Mouse (Mus musculus): ENCODE data around the gene Sf3a1.
"Not testable (repeated sequence)": the region's sequence is repeated elsewhere in the genome, so short reads cannot be mapped to it uniquely, and the experiment has no call there.

Sf3a1 gene

DNA sequence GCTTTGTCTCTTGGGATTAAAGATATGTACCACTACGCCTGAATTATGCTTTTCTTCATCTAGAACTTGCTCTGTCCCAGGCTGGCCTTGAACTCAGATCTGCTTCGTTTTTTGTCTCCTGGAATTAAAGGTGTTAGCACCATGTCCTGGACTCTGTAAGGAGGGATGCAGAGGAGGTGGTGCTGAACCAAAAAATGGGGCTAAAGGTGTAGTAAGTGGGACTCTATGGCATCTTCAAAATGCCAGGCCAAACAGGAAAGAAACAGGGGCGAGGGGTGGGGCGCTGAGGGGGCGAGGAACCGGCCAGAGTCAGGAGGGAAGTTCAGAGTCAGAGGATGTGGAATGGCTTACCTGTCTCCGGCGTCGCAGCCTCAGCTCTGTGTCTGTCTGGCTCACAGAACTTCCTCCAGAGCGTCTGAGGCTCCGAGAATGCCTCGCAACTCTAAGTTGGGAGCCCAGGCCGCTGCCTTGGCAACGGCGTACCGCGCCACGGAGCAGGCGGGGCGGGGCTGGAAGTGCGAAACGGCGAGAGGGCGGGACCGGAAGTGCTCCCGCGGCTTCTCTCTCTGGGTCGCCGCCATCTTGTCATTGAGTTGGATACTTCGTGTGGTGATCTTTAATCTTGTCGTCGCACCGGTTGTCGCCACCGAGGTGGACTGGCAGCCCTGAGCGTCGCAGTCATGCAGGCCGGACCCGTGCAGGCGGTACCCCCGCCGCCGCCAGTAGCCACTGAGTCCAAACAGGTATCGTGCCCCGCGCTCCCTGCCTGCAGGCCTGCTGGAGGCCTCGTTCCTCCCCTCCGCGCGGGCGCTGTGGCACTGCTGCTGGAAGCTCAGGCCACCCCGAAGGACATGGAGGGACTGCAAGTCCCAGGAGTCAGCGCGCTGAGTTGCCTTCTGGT is at the start of gene Sf3a1, which contains the start of gene Ccdc157:
TSS of gene Sf3a1 (plus strand) at position 543 of the 901 bp plus-strand sequence.
TSS of gene Ccdc157 (minus strand) at position 486 of the 901 bp plus-strand sequence.
- DNase-seq (ENCODE audit: low spot score), result peak; percentile 82

DNA sequence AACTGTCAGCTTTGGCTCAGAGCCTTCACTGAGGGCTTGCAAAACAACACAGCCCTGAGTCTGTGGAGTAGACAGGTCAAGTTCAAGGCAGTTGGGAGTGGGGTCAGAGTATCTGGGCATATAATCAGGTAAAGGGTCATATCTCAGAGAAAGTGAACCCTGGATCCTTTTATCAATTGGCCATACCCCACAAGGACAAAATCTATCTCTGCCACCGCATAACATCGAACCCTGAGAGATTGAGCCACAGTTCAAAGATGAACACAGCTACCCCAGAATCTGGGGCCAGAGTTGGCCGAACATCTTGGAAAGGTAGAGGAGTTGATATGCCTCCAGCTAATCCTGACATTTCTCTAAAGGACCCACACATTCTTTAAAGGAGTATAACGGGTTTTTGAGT is 48.1 kb upstream of the Sf3a1 start:
- no peak for DNase-seq (ENCODE audit: low spot score)

GRCm38 (mm10) chr11:4112861-4113260 is 47.3 kb upstream of the Sf3a1 start:
- no peak for DNase-seq (ENCODE audit: low spot score)

- no peak for DNase-seq (ENCODE audit: low spot score)
These were observed 46.7 kb upstream of the Sf3a1 start for GRCm38 (mm10) chr11:4113496-4113895.

DNA sequence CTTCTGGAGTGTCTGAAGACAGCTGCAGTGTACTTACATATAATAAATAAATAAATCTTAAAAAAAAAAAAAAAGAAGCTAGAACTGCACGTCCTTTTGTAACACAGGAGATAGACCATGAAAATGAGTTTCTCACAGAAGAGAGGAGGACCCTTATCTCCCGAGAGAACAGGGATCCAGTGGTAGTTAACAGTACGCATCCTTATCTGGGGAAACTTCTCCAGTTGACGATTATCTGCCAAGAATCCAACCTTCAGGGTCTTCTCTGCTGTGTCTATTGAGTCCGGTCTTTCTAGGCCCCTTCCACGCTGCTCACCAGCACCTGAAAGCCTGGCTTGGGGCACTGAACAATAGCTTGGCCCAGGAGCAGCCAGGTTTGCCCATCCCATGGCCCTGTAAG is 46.2 kb upstream of the Sf3a1 start:
- no peak for DNase-seq (ENCODE audit: low spot score)

- not testable (repeated sequence) for DNase-seq (ENCODE audit: low spot score)
These were observed 45.6 kb upstream of the Sf3a1 start for GRCm38 (mm10) chr11:4114541-4114940.

GRCm38 (mm10) chr11:4115407-4115806 is 44.7 kb upstream of the Sf3a1 start:
- DNase-seq (ENCODE audit: low spot score), result no peak

DNA sequence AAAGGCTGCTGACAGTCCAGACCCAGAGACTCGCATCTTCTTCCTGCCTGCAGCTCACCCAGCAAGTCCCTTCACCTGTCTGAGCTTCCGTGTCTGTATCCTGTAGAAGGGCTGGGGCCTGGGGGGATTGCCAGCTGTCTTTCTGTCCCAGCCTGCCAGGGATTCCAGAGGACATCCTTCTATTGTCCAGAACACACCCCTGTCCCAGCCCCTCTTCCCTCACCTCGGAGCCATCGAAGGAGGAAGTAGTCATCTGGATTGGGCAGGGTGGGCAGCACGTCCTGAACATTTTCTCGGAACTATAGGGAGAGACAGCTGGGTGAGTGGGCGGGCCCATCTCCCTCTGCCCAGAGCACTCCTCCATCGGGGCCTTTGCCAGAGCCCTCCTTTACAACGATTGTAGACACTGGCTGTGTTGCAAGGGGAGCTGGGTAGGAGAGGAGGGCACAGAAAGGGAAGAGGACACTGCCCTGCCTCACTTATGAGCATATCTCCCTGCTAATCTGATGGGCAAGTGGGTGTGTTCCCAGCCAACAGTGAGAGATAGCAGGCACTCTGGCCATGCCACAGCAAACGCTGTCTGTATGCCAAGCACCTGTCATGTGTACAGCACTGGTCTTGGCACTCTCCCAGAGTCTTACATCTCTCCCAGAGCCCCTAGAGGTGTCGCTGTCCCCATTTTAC is 43.5 kb upstream of the Sf3a1 start:
- no peak for DNase-seq (ENCODE audit: low spot score)

DNA sequence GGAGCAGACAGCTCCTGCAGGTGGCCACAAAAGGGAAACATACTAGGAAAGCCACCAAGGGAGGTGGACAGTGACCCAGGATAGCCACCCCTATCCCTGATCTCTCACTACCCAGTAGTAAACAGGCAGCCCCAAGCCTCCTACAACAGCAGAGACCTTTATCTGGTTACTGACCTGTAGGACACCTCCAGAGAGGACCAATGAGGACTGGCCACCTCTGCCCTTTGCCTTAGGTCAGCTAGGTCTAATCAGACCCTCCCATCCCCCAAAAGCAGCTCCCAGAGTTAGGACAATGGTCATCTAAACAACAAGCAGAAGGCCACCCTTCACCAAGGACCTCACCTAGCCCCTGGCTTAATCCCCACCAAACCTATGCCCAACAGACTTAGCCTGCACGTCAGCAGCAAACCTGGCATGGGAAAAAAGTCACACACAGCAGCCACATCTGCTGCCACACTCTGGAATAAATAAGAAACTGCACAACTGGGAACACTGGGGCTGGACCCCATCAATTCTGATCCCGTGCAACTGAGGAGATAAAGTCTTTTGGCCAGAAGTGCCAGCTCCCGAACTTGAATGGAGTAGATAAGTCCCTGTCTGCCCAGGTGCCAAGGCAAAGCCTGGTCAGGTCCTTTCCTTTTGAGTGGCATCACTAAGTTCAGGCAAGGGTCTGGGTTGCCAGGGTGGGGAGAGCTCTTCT is 42.6 kb upstream of the Sf3a1 start:
- DNase-seq (ENCODE audit: low spot score), result no peak

GRCm38 (mm10) chr11:4118081-4118921 is 41.8 kb upstream of the Sf3a1 start:
- DNase-seq (ENCODE audit: low spot score), result no peak

GRCm38 (mm10) chr11:4119635-4120034 is 40.5 kb upstream of the Sf3a1 start:
- DNase-seq (ENCODE audit: low spot score), result no peak

- DNase-seq (ENCODE audit: low spot score), result no peak
These were observed 38.5 kb upstream of the Sf3a1 start for GRCm38 (mm10) chr11:4121691-4122090.

DNA sequence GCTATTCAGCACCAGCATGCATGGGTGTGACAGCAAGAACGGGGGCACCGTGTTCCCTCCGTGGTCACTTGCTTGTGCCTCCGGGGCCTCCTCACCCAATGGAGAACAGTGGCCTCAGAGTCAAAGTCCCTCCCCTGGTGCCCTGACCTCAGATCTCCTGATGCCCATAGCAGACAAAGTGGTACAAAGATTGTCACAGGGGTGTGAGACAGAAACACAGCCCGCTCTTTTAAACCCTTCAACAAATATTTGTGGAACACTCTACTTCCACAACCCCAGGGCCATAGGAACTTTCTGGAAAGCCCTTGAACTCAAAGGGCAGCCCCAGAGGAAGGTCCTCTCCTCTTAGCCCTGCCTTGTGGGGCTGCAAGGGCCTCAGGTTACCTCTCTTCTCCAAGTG is 37.9 kb upstream of the Sf3a1 start:
- DNase-seq (ENCODE audit: low spot score), result no peak

DNA sequence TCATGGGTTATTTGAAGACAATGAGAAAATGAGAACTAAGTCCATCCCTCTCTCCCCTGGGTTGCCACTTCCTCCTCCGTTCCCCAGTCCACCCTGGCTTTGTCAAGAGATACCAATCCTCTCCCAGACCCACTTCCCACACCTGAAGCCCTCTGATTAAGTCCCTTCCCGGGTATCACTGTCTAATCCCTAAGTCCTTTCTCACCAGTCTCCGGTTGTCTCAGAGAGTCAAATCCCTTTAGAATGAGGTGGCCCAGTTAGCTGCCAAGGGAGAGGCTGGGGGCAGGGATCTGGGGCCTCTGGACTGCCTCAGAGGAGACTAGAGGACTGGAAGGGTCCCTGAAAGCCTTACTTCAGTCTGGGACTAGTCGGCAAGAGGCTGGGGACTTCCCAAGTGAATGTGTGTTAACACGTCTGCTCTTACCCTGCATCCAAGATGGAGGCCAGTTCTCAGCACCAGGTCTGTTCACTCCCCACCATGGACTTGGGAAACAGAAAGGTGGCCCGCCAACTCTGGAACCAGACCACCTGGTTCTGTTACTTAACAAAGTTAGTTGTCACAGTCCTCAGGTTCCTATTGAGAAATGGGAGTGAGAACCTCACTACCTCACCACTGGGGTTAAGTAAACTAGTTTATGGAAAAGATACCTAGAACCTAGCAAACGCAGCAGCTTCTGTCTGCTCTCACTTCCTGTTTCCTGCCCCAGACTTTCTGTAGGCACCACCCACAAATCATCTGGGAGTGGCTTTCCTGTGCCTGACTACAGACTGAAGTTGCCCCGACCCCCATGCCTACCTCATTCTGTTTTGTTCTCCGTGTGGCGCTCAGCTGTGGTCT is 37.2 kb upstream of the Sf3a1 start, which contains the start of gene Sec14l2:
TSS of gene Sec14l2 (minus strand) at position 674 of the 838 bp plus-strand sequence.
- no peak for DNase-seq (ENCODE audit: low spot score)

GRCm38 (mm10) chr11:4123922-4124321 is 36.2 kb upstream of the Sf3a1 start:
- DNase-seq (ENCODE audit: low spot score), result no peak

DNA sequence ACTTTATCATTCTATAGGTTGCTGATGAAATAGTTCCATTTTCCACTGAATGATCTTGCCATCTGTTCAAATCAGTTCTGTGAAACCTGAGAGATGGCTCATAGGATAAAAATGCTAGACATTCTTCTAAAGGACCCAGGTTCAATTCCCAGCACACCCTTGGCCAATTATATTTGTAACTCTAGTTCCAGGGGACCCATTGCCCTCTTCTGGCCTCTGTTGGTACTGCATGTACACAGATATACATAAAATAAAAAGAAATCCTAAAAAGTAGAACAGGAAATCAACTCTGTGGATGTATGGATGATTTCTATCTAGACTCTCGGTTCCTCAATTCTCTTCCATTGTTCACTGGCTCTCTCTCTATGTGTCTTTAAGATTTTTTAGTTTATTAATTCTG is 33.1 kb upstream of the Sf3a1 start:
- no peak for DNase-seq (ENCODE audit: low spot score)

GRCm38 (mm10) chr11:4128461-4128860 is 31.7 kb upstream of the Sf3a1 start:
- DNase-seq (ENCODE audit: low spot score), result not testable (repeated sequence)

DNA sequence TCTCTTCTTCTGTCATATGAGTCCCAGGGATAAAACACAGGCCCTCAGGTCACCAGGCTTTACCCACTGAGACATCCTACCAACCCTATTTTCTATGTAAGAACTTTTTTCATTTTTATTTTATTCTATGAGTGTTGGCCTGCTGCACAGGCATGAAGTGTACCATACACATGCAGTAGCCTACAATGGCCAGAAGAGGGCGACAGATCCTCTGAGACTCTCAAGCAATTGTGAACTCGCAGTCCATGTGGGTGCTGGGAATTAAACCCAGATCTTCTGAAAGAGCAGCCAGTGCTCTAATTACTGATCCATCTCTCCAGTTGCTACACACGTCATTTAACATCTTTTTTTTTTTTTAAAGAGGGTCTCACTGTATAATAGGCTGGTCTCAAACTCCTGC is 26.7 kb upstream of the Sf3a1 start:
- no peak for DNase-seq (ENCODE audit: low spot score)

- DNase-seq (ENCODE audit: low spot score), result no peak
These were observed 25.8 kb upstream of the Sf3a1 start for GRCm38 (mm10) chr11:4134400-4134799.

Data from ovary, postnatal 10 days (tissue).